Mouse (Mus musculus) adrenal gland, adult 8-10 months (tissue): Measurements from ENCODE around the gene Cadm2. TPM values are rescaled to one million over a fixed set of nuclear protein-coding genes. Genes with fewer than 3 reads are reported as not detected.

Experiments
- DNase-seq: peaks from one replicate; pipeline ENCODE4 v3.0.0; 2022
- total RNA-seq, 4 experiments: library from RNA; stranded (reverse); gene quantifications; 2 replicates each; pipeline ENCODE4 v1.2.4; 2022

The Cadm2 gene
- total RNA-seq, 4 experiments from 2014 or later: 0.81 to 1.7 (median 1.1) TPM

DNA sequence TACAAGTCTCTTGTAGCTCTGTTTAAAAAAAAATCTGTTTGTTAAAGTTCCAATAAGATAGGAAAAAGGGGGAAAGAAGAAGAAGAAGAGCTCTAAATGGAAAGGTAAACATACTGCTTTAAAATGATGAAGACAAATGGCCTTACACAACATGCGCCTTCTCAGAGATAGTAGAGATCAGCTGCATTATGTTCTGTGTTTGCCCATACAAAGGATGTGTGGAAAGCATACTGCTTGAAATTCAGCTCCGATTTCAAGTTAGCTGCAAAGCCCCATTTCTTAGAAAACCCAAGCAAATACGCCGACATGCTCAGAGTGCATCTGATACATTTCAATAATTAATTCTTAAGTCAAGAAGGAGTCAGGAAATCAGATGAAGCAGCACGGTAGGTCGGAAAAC is 684.4 kb downstream of the Cadm2 start:
- DNase-seq: no peak

DNA sequence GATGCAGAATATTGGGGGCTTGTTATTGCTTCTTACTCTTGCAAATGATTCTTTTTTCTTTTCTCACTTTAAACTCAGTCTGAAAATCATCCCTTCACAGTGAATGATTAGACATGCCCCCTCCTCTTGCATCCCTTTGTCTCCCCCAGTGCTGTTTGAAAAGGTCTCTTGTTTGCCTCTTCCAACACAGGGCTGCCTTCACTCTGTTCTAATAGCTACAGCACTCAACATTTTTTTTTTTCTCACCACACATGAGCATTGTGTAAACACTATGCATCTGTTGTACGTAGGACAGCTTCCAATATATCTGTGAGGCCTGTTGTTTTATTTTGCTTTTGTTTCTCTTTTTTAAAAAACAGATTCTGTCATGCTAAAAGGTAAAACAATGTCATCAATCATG is 695.2 kb downstream of the Cadm2 start:
- DNase-seq: no peak

GRCm38 (mm10) chr16:66922753-66923152 is 698.0 kb downstream of the Cadm2 start:
- no peak for DNase-seq

DNA sequence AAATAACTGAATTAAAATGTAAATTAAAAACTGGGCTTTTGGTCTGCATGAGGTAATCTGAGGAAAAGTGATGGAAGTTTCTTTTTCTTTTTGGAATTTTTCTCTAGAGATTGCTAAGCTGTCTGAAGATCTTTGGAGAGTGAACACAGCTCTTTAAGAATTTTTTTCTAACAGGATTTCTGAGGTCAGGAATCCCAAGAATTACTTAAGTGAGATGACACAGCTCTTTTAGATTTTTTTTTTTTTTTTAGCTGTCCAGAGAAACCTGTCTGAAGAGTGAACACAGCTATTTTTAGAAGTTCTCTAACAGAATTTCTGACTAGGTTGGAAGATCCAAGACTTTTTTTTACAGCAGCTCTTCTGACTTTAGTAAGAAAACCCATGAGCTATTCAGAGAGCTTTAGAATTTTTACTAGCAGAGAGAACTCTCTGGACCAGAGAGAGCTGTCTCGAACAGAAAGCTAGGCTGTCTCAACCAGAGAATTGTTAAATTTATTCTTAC is 699.2 kb downstream of the Cadm2 start:
- DNase-seq: no peak

DNA sequence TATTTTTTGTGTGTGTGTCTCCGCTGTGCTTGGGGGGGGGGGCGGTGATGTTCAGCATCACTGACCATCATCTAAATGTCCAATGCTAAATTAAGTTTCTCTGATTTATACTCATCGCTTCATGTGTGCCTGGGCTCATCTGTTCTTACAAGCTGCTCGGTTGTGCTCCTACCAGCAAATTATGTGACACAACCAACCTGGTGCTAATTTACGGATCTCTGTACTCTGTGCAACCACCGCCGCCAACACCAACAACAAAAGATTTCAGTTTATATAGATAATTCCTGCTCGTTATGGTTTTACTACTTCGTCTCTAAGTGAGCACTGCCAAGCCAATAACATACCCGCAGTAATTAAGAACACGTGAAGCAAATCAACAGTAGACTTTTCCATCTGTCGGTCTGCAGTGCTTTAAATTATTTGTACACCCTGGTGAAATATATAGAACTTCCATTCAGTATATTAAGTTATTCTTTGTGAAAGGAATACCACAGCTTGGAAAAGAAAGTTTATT is 700.8 kb downstream of the Cadm2 start:
- no peak for DNase-seq

DNA sequence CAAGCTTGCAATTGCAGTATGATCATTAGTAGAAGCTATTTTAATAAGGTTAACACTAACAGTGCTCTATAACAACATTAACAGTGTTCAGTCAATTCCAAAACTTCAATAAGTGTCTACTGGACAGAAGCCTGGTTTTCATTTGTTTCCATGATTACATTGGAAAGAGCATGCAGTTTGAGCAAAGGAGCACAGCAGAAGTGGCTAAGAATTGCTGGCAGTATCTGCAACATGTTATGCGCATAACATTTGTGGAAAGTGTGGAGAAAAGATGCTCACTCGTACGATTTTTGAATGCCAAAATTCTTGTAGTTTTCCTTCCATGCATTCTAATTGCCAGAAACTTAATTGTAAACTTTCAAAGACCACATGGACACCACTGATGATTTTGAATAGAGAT is 718.9 kb downstream of the Cadm2 start:
- DNase-seq: no peak

GRCm38 (mm10) chr16:66900664-66901063 is 720.0 kb downstream of the Cadm2 start:
- DNase-seq: no peak

GRCm38 (mm10) chr16:66892359-66892758 is 728.3 kb downstream of the Cadm2 start:
- DNase-seq: no peak

DNA sequence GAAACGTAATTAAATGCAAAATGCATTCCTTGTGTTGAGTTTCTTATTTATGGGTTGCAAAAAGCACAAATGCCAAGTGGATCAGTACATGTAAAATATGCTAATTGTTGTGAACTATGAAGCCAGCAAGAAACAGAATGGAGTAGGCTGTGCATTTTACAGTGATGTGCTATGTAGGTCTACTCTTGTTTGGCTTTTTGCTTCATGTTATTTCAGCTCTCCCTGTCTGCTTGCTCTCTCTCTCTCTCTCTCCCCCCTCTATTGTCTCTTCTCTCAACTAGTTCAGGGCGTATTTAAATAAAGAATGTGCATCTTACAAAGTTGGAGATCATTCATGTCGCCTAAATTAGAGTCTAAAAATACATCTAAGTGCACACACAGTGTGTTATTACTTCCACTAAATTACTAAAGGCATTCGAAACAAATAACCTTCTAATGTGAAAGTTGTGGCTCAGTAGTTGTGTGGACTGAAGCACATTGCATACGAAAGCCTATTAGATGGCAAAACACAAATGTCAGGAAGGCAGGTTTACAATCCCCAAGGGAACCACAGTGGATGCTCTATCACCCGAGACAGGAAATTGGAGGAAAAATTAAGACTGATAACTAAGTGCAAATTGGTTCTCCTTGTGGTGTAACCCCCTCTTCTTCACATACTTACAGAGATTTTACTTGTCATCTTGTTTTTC is 729.0 kb downstream of the Cadm2 start:
- no peak for DNase-seq

- no peak for DNase-seq
Measured at GRCm38 (mm10) chr16:66889907-66890306, 730.8 kb downstream of the Cadm2 start.

DNA sequence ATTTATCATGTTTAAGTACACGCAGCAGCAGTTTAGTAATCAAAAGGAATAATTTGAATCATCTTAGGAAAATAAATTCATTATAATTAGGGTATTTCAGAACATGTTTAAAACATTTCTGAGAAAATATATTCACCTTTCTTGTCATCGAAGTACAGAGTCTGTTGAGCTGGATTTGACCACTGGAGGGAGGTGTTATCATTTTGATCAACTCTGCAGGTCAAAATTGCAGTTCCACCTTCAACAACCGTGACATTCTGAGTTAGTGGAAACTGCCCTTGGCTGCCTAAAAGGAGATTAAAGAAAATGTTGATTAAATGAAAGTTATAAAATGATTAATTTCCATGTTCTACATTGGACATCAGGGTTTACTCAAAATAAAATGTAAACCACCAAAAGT is 738.1 kb downstream of the Cadm2 start:
- DNase-seq: no peak

DNA sequence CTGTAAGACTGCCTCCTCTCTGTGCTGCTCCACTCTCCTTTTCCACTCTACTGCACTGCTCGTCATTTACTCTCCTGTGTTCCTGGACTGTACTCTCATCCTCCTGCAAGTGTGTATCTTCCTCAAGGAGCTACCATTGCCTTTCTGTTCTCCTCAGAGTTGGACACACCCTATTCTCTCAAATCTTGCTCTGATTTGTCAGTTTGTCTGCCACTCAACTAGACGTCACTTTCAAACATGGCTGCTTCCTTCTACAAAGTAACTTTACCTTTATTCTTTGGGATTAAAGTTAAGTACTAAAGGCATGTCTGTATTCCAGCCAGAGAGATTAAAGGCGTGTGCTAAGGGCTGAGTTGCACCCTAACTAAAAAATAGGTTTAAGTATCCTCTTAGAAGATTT is 749.5 kb downstream of the Cadm2 start:
- no peak for DNase-seq

DNA sequence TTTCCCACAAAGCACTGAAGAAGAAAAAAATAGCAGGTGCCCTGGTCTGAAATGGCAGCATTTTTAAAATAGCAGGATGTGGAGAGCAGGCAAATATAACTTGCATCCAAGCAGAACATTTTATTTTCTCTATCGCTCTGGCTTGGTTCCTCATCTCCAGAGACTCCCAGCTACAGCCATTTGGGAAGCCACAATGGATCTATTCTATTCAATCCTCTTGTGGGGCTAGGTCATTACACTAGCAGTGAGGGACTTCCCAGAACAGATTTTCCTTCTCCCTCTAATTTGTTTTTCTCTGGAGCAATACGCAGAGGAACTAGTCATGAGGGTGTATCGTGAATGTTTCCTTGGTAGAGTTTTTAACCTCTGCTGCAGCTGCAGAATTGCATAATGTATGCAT is 769.7 kb downstream of the Cadm2 start:
- no peak for DNase-seq

DNA sequence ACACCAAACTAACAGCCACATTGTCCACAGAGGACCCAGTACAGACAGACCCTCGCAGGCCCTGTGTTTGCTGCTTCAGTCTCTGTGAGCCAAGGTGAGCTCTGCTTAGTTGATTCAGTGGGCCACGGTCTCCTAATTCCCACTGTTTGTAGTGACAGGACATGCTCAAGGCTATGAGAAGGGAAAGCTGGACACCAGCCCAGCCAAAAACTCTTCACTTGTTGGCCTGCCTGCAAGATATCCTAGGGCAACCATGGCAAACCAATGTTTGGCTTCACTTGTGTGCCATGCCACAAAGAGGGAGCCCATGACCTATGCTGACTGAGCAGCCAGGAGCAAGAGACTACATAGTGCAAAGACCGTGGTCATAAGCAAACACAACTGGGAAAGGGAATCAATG is 795.8 kb downstream of the Cadm2 start:
- no peak for DNase-seq

DNA sequence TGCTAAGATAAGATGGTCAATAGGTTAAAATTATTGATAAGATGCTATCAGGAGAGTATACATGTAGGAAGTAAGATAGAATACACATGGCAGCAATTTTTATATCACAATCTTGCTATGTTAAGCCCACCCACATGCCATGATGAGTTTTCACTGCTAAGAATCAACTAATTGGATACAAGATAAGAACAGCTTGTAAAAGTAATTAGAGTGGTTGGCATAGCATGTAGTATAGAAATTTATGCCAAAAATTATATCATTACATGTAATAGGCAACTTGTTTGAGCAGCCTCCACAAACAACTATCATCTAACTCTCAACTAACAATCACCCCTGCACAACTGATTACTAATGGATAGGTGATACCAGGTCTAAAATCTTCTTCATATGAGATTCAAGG is 809.2 kb downstream of the Cadm2 start:
- DNase-seq: no peak

- no peak for DNase-seq
Measured at GRCm38 (mm10) chr16:66798204-66798603, 822.5 kb downstream of the Cadm2 start.

GRCm38 (mm10) chr16:66793067-66793466 is 827.6 kb downstream of the Cadm2 start:
- DNase-seq: no peak

DNA sequence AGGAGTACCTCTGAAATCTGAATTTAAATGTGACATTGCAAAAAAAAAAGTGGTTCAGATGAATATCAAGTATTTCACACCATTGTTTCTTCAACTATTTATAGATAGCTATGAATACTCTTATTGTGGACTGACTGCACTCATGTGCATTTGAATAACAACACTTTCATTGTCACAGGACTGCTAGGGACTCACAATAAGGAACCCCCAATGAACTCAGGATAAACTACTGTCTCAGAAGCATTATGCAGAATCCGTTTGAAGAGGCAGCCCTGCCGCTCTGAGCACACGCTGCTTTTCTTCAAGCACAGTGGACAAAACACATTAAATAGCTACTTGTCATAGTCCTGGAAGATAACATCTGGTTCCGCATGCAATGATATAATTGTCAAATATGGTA is 848.8 kb downstream of the Cadm2 start:
- DNase-seq: no peak

GRCm38 (mm10) chr16:66769545-66769944 is 851.2 kb downstream of the Cadm2 start:
- no peak for DNase-seq

DNA sequence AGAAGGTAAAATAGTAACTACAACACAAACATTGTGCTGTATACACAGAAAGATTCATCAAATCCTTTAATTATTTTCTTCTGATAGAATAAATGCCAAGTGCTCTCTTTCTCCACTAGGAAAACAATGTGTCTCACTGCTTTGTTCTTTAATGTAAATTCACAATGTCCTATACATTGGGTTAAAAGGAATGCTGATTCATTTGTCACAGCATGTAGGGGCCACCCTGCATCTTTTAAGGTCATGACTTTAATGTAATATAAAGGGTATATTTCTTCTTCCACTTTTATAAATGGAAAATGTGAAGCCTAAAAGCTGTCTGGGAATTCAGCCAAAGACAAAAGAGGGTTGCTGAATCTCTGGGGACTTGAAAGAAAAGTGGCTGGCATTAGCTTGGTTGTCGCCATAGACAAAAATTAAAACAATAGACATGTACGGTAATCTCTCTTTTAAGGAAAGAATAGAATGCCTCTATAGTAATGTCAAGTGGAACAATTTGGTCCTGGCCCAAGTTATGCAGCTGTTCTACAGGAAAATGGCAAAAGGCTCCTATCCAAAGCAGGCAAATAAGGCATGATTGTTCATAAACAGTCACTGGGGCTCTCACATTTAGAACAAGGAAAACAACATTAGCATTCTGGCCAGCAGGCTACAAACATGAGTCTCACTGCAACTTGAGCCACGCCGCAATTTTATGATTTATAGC is 851.9 kb downstream of the Cadm2 start:
- no peak for DNase-seq

- no peak for DNase-seq
Measured at GRCm38 (mm10) chr16:66761546-66762473, 858.9 kb downstream of the Cadm2 start.

- no peak for DNase-seq
Measured at GRCm38 (mm10) chr16:66748533-66748932, 872.2 kb downstream of the Cadm2 start.

DNA sequence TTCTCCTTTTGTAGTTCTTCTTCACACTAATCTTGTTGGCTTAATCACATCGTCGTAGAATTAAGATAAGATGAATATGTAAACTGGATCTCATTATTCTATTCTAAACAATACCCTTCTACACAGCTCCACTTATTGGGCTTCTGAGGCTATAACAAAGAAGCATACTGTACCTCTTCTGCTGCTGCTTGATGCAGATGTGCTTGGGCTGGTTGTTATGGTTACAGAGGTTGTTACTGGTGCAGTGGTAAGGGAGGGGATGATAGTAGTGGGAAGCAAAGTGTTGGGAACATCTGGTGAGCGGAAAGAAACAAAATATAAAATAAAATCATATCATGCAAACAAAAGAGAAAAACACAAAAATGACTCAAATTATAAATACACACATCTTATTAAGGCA is 889.5 kb downstream of the Cadm2 start:
- no peak for DNase-seq
